Mouse (Mus musculus): ENCODE results near the gene Mfsd11. TPM values are rescaled to one million over a fixed set of nuclear protein-coding genes. Genes with fewer than 3 reads are reported as not detected.
A peak's percentile ranks its signal among the peaks of the same experiment; 100 is the strongest.

The Mfsd11 gene
- polyA plus RNA-seq, 1 experiment from 2014 or later: 11.8 TPM

DNA sequence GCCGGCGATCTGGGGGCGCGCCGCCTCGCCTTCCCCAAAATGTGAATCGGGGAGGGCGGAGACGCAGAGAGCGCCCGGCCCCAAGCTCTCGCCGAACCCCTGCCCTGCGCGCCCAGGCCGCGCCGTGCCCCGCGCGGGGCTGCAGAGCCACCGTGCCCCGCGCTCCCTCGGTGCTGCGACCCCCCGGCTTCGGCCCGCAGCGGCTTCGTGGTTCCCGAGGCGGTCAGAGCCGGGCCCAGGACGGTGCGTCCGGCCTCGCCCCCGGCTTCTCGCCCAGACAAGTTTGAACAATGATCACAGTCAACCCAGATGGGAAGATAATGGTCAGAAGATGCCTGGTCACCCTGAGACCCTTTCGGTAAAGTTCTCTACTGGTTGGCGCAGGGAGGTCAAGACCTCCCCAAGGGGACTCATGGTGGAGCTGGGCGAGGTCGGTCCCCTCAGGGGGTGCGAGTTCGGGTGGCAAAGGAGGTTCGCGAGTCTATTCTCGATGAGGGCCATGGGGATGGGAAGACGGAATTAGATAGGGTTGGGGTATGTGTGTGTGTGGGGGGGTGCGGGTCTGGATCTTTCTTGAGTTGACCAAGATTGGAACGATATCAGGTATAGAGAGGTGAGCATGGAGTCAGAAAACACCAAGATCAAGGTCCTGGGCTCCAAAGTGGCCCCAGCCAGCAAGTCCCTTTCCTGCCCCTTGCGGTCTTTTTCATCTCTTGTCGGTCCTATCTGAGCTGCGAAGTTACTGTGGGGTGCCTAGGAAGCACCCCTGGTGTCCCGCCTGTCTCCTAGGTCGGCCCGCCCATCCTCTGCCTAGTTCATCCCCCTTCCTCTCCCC lies 67.2 kb downstream of the Mfsd11 start:
- H3K27ac ChIP-seq (replicated peaks): no peak overlapping the region
- peaks cover 7% of the 10 kb centered on the region; the same call in 1 of the 2 replicates for H3K4me1 ChIP-seq (replicated peaks)
- H3K4me2 ChIP-seq: peak overlapping the region; percentile 70
- 3% methylated on average over 58 of the region's 58 CpGs for WGBS (ENCODE audit: insufficient replicate concordance)
- no peak overlapping the region for H3K9ac ChIP-seq
- no peaks in the 10 kb centered on the region for H3K36me3 ChIP-seq (replicated peaks)
- H3K27me3 ChIP-seq: peaks cover 93% of the 10 kb centered on the region
- no peak for ATAC-seq (ENCODE audit: insufficient read depth)
- H3K9me3 ChIP-seq (replicated peaks): no peaks in the 10 kb centered on the region
- H3K4me3 ChIP-seq (replicated peaks): peak overlapping the region; percentile 39

DNA sequence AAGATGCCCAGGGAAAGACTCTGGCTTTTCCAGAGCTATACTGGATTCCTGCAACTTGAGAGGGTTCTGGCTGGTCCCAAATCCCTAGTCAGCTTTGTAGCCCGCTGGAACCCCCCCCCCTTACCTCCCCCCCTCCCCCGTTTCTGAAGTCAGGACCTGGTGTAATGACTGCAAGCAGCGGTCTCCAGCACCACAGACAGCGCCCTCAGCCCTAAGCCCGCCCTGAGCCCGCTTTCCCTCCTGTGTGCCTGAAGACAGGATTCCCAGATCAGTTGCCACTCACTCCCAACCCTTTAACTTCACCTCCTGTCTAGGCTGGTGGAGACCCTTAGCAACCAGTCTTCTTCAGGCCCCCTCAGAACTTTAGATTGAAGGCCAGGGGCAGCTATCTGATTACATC lies 68.5 kb downstream of the Mfsd11 start:
- 3% methylated on average over 6 of the region's 6 CpGs for WGBS (ENCODE audit: insufficient replicate concordance)
- Histone ChIP-seq H3K9ac (no peak overlapping the region), H3K27me3 (peaks cover 95% of the 10 kb centered on the region), H3K27ac (replicated peaks) (no peak overlapping the region), H3K4me3 (replicated peaks) (no peak overlapping the region), H3K9me3 (replicated peaks) (no peaks in the 10 kb centered on the region), H3K4me2 (no peak overlapping the region), H3K36me3 (replicated peaks) (no peaks in the 10 kb centered on the region), H3K4me1 (replicated peaks) (peaks cover 7% of the 10 kb centered on the region; the same call in 1 of the 2 replicates)
- no peak for ATAC-seq (ENCODE audit: insufficient read depth)

DNA sequence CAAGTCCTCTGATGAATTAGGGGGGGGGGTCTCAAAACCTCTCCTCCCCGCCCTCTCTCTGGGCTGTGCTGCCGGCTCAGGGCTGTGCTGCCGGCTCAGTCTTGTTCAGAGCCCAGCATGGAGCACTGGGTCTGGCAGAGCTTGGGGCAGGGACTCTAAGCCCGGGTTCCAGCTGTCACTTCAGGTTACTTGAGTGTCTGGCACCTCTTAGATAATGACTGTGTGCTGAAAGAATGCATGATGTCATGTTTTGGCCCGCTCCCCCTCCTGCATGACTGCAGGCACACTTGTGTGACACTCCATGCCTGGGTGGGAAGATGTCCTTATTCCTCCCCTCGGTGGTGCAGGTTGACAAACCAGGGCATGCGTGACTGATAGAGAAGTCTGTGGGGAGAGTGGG lies 69.8 kb downstream of the Mfsd11 start:
- no peak overlapping the region for H3K27ac ChIP-seq (replicated peaks)
- ATAC-seq (ENCODE audit: insufficient read depth): no peak
- peaks cover 84% of the 10 kb centered on the region for H3K27me3 ChIP-seq
- WGBS (ENCODE audit: insufficient replicate concordance): 51% methylated on average over 7 of the region's 7 CpGs
- H3K4me2 ChIP-seq: no peak overlapping the region
- no peaks in the 10 kb centered on the region for H3K9me3 ChIP-seq (replicated peaks)
- H3K36me3 ChIP-seq (replicated peaks): no peaks in the 10 kb centered on the region
- H3K9ac ChIP-seq: no peak overlapping the region
- no peak overlapping the region for H3K4me3 ChIP-seq (replicated peaks)
- H3K4me1 ChIP-seq (replicated peaks): peaks cover 7% of the 10 kb centered on the region; the same call in 1 of the 2 replicates

Other genes starting within 250 kb of the Mfsd11 start
- 7.2 and 7.5 TPM in 2 replicates for gene Rhbdf2, start 225.4 kb upstream of the Mfsd11 start, polyA plus RNA-seq (2015; fragmentation: Nextera tagmentation; extraction: Ambion mirVana)
- 0.16 and 0.29 TPM in 2 replicates for gene Prcd, start 198.9 kb upstream of the Mfsd11 start, polyA plus RNA-seq (2015; fragmentation: Nextera tagmentation; extraction: Ambion mirVana)
- 0.84 and 1.0 TPM in 2 replicates for gene Cygb, start 198.1 kb upstream of the Mfsd11 start, polyA plus RNA-seq (2015; fragmentation: Nextera tagmentation; extraction: Ambion mirVana)
- gene St6galnac1, start 76.9 kb upstream of the Mfsd11 start, polyA plus RNA-seq (2015; fragmentation: Nextera tagmentation; extraction: Ambion mirVana): not detected in 2 replicates
- 1.3 and 1.8 TPM in 2 replicates for gene Mxra7, start 24.4 kb upstream of the Mfsd11 start, polyA plus RNA-seq (2015; fragmentation: Nextera tagmentation; extraction: Ambion mirVana)
- 31.7 and 36.6 TPM in 2 replicates for gene Mettl23, start 9.2 kb upstream of the Mfsd11 start, polyA plus RNA-seq (2015; fragmentation: Nextera tagmentation; extraction: Ambion mirVana)
- 27.4 and 29.8 TPM in 2 replicates for gene Jmjd6, start 9.0 kb upstream of the Mfsd11 start, polyA plus RNA-seq (2015; fragmentation: Nextera tagmentation; extraction: Ambion mirVana)
- 388 and 413 TPM in 2 replicates for gene Srsf2, start 654 bp downstream of the Mfsd11 start, polyA plus RNA-seq (2015; fragmentation: Nextera tagmentation; extraction: Ambion mirVana)
- gene Mgat5b, start 66.4 kb downstream of the Mfsd11 start, polyA plus RNA-seq (2015; fragmentation: Nextera tagmentation; extraction: Ambion mirVana): not detected in 2 replicates